Mouse (Mus musculus): ENCODE measurements at regions not wholly inside any gene's neighbourhood (a gene's known extent, or its start where the extent isn't known, plus 50 kb on each side); places are given as distances from the start of the nearest gene placed in this dataset.

- no peak for DNase-seq (ENCODE audit: low spot score in 2 of 2)
Observed at GRCm38 (mm10) chr15:102776218-102776850, 54.4 kb upstream of the Calcoco1 start.

GRCm38 (mm10) chr15:102780626-102781025, 58.6 kb upstream of the Calcoco1 start:
- DNase-seq (ENCODE audit: low spot score in 2 of 2) = no peak

GRCm38 (mm10) chr15:102782988-102783799, 61.2 kb upstream of the Calcoco1 start:
- DNase-seq (ENCODE audit: low spot score in 2 of 2) = no peak

- DNase-seq (ENCODE audit: low spot score in 2 of 2) = no peak
Observed at GRCm38 (mm10) chr15:102785055-102785820, 63.3 kb upstream of the Calcoco1 start.

- DNase-seq (ENCODE audit: low spot score in 2 of 2) = peak in 1 of 2 experiments; percentile 91
Observed at GRCm38 (mm10) chr15:102788846-102789518, 67.0 kb upstream of the Calcoco1 start.

DNA sequence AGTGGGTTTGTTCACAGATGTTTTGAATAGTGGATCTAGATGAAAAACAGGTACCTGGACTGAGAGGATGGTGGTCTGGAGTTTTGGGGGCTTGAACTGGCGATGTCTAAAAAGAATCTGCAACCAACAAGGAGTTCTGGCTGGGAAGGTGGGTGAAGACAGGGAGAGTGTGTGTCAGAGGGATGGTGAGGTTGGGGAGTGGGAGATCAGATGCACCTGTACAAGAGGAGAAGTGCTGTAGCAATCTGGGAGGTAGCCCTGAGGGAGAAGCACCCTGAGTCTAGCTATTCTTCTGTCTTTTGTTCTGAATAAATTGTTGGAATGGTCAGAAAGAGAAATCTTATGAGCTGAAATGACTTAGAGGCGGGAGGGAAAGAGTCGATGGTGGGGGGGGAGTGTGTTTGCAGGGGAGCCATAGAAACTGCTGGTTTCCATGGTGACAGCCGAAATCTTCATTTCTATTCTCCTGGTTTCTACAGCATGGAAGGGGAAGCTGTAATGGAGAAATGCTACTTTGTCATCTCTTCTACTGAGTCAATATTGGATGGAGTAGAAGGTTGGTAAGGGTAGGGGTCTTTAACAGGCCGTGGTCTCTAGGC, 75.1 kb upstream of the Calcoco1 start:
- peak in 1 of 2 experiments; percentile 45 for DNase-seq (ENCODE audit: low spot score in 2 of 2)

GRCm38 (mm10) chr15:102800049-102800448, 78.1 kb upstream of the Calcoco1 start:
- DNase-seq (ENCODE audit: low spot score in 2 of 2) = no peak

DNA sequence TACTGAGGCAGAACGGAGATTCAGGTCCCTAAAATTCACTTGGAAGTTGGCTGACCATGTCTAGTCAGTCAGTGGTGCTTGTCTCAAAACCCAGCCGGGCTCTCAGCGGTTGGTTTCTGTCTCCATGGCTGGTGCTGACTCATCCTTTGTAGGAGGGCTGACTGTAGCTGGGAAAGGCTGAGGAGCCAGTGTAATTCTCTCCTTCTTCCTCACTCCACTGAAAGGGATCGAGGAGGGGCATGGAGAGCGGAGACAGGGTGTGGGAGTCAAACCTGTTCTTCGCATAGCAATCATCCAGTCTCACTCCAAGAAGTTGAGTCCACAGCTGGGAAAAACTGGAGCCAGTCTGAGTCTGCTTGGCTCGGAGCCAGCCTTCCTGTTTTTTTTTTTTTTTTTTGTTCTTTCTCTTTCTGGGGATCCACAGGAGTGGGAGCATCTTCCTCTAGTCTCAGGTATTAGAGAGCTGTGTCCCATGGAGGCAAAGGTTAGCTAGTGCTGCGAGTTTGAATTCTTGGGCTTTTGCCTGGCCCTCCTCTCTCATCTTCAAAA, 80.4 kb upstream of the Calcoco1 start:
- DNase-seq (ENCODE audit: low spot score in 2 of 2) = peak in 1 of 2 experiments; percentile 77

DNA sequence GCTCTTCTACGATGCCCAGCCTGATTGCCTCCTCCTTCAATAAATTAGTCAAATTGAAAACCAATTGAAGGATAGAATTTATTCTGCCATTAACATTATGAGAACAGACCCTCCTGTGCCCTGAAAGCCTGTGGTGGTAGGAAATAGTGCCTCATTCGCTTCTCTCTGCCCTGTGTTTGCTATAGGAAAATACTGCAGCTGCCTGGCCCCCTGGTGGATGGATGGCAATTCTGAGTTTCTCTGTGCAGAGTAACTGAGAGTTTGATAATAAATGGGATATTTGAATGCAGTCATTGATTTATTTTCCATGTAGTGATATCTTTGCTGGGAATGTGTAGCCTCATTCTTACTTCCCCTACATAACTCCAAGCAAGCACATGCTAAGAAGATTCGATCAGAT, 85.4 kb upstream of the Calcoco1 start:
- DNase-seq (ENCODE audit: low spot score in 2 of 2) = no peak

DNA sequence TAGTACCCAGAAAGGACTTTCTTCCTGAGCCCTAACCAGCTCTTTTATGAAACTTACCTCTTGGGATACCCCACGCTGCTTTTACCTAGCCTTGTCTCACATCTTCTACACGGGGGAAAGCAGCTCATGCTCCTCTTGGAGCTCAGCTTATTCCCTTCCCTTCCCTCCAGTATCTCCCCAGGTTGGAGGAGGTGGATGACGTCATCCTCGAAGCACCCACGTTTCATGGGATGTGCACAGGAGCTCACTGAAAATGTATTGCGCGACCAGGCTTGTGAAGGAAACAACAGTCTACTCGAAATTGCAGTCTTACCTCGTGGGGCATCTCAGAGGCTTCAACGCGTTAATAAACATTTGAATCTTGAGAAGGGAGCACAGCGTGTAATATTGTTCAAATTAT, 97.2 kb upstream of the Calcoco1 start:
- no peak for DNase-seq (ENCODE audit: low spot score in 2 of 2)

DNA sequence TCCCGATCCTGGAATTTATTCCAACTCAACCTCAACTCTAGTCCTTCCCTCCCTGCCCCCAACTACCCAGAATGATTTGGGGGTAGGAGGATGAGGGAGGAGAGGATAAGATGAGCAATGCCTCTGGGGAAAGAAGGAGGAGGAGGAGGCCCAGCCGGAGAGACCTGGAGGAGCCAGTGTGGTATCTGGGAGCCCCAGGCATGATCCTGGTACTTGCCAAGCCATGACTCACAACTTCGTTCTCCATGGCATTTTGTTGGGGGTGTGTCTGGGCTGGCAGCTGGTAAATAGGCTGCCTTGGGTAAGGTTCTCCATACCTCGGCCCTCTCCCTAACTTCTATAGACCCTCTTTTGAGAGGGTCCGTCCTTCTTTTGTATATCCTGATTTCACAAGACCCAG, 81.2 kb upstream of the Hoxc13 start:
- DNase-seq (ENCODE audit: low spot score in 2 of 2) = peak in 1 of 2 experiments; percentile 32

- DNase-seq (ENCODE audit: low spot score in 2 of 2) = no peak
Observed at GRCm38 (mm10) chr15:102862374-102862773, 58.5 kb upstream of the Hoxc13 start.

DNA sequence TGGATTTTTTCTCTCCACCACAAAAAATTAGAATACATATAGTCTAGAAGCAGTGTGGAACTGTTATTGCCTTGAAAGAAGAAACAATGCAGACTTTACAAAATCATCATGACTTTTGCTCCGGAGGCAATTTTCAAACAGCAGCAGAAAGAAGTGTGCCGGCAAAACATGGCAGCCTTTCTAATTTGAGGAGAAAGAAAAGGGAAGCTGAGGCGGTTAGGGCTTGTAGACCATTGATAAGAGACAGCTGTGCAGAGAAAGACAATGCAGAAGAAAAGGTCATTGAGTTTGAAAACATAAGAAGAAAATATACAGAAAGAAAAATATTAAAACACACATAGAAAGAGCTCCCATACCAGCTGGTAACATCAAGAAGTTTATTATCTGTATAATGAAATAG, 54.1 kb upstream of the Hoxc13 start:
- DNase-seq (ENCODE audit: low spot score in 2 of 2) = no peak

Measured in left cerebral cortex, adult 8-10 months (tissue).